ENCODE assay signal across 13 mouse cellular contexts in genomic region chr1:188155135-188155779, GRCm38 (mm10).
A peak's percentile ranks its signal among the peaks of the same experiment; 100 is the strongest.
DNase-seq lines count a peak whose midpoint lies in the region; ATAC-seq lines count a peak whose summit lies in the region.
"Had no signal": no experiment of that assay in that cellular context is flagged by ENCODE, and none has a peak within 500 bp of the region (broad histone marks: within the 10 kb centered on the region; RNA-seq: fewer than 3 reads in every experiment).

No protein-coding gene starts in this region.

- no peak overlapping the region for H3K4me3 ChIP-seq in hindbrain, embryonic 13.5 days
- H3K4me3 ChIP-seq in hindbrain, embryonic 16.5 days (ENCODE audit: low read length) = no peak overlapping the region
- peak overlapping the region; percentile 22 for H3K4me3 ChIP-seq in forebrain, embryonic 12.5 days (replicated peaks)
- no peak overlapping the region for H3K4me3 ChIP-seq in midbrain, embryonic 11.5 days (ENCODE audit: low read depth, low read length)
- H3K4me3 ChIP-seq: embryonic facial prominence, embryonic 12.5 days; lung, embryonic 15.5 days had no signal

- DNase-seq in c-Kit-positive CD71-positive TER-119-positive erythroid progenitor cells, embryonic 14.5 days (ENCODE audit: low spot score) = peak; percentile 7
- DNase-seq in midbrain, embryonic 11.5 days (ENCODE audit: low spot score, missing footprints) = peak; percentile 91
- no peak for DNase-seq in spleen, postnatal 14 days (ENCODE audit: low spot score in 2 of 2)
- DNase-seq in thymus, postnatal 14 days = no peak
- DNase-seq: adrenal gland, adult 2 months; kidney, postnatal 14 days had no signal

- peaks cover 7% of the 10 kb centered on the region for H3K4me1 ChIP-seq in hindbrain, embryonic 13.5 days (replicated peaks)
- H3K4me1 ChIP-seq in hindbrain, embryonic 16.5 days (ENCODE audit: control insufficient read depth, insufficient read depth, low read depth, low read length) = no peaks in the 10 kb centered on the region
- peaks cover 15% of the 10 kb centered on the region for H3K4me1 ChIP-seq in forebrain, embryonic 12.5 days
- H3K4me1 ChIP-seq in midbrain, embryonic 11.5 days (ENCODE audit: control insufficient read depth, insufficient read depth, low read length) = peaks cover 6% of the 10 kb centered on the region; the same call in 1 of the 2 replicates
- H3K4me1 ChIP-seq: embryonic facial prominence, embryonic 12.5 days; lung, embryonic 15.5 days had no signal

- H3K9me3 ChIP-seq in hindbrain, embryonic 13.5 days = no peaks in the 10 kb centered on the region
- H3K9me3 ChIP-seq in hindbrain, embryonic 16.5 days (ENCODE audit: control insufficient read depth, low read length) = no peaks in the 10 kb centered on the region
- H3K9me3 ChIP-seq in forebrain, embryonic 12.5 days = no peaks in the 10 kb centered on the region
- no peaks in the 10 kb centered on the region for H3K9me3 ChIP-seq in midbrain, embryonic 11.5 days (ENCODE audit: control insufficient read depth, low read length)
- H3K9me3 ChIP-seq: embryonic facial prominence, embryonic 12.5 days; lung, embryonic 15.5 days had no signal

- 0 out of 2 replicates have a peak, but pooled peaks cover 5% of the 10 kb centered on the region for H3K27me3 ChIP-seq in hindbrain, embryonic 13.5 days
- H3K27me3 ChIP-seq in hindbrain, embryonic 16.5 days (replicated peaks; ENCODE audit: control insufficient read depth, insufficient read depth, low read length) = no peaks in the 10 kb centered on the region
- peaks cover 5% of the 10 kb centered on the region for H3K27me3 ChIP-seq in forebrain, embryonic 12.5 days
- H3K27me3 ChIP-seq in midbrain, embryonic 11.5 days (ENCODE audit: control insufficient read depth, insufficient read depth, low read length) = no peaks in the 10 kb centered on the region; the same call in 1 of the 2 replicates
- H3K27me3 ChIP-seq: CH12.LX; embryonic facial prominence, embryonic 12.5 days; lung, embryonic 15.5 days had no signal

- no peak for ATAC-seq in hindbrain, embryonic 13.5 days (ENCODE audit: low FRiP score)
- no peak for ATAC-seq in hindbrain, embryonic 16.5 days
- ATAC-seq in forebrain, embryonic 12.5 days (ENCODE audit: low FRiP score) = peak; percentile 61
- ATAC-seq in midbrain, embryonic 11.5 days (ENCODE audit: low FRiP score) = peak; percentile 41; the same call in 1 of the 2 replicates
- ATAC-seq: Patski had no signal

- H3K36me3 ChIP-seq in hindbrain, embryonic 13.5 days = no peaks in the 10 kb centered on the region
- H3K36me3 ChIP-seq in hindbrain, embryonic 16.5 days (ENCODE audit: control insufficient read depth, insufficient read depth, low read length) = no peaks in the 10 kb centered on the region
- H3K36me3 ChIP-seq in forebrain, embryonic 12.5 days (replicated peaks) = no peaks in the 10 kb centered on the region
- H3K36me3 ChIP-seq in midbrain, embryonic 11.5 days (ENCODE audit: control insufficient read depth, insufficient read depth, low read length) = no peaks in the 10 kb centered on the region
- H3K36me3 ChIP-seq: embryonic facial prominence, embryonic 12.5 days; lung, embryonic 15.5 days had no signal

- 75% methylated on average over 22 of the region's 22 CpGs for WGBS in hindbrain, embryonic 13.5 days
- WGBS in hindbrain, embryonic 16.5 days = 73% methylated on average over 22 of the region's 22 CpGs
- 49% methylated on average over 22 of the region's 22 CpGs for WGBS in forebrain, embryonic 12.5 days
- 68% methylated on average over 22 of the region's 22 CpGs for WGBS in midbrain, embryonic 11.5 days

- peak overlapping the region; percentile 46; the same call in 1 of the 2 replicates for H3K27ac ChIP-seq in hindbrain, embryonic 13.5 days
- no peak overlapping the region for H3K27ac ChIP-seq in hindbrain, embryonic 16.5 days (ENCODE audit: low read depth, low read length)
- peak overlapping the region; percentile 63; the same call in 1 of the 2 replicates for H3K27ac ChIP-seq in forebrain, embryonic 12.5 days
- no peak overlapping the region for H3K27ac ChIP-seq in midbrain, embryonic 11.5 days (ENCODE audit: low read depth, low read length)
- H3K27ac ChIP-seq: embryonic facial prominence, embryonic 12.5 days; lung, embryonic 15.5 days had no signal

- no peak overlapping the region for H3K9ac ChIP-seq in hindbrain, embryonic 13.5 days
- no peak overlapping the region for H3K9ac ChIP-seq in hindbrain, embryonic 16.5 days (ENCODE audit: low read depth, low read length)
- H3K9ac ChIP-seq in forebrain, embryonic 12.5 days = no peak overlapping the region
- H3K9ac ChIP-seq in midbrain, embryonic 11.5 days (ENCODE audit: low read length) = no peak overlapping the region
- H3K9ac ChIP-seq: embryonic facial prominence, embryonic 12.5 days; lung, embryonic 15.5 days had no signal

- peak overlapping the region; percentile 40; the same call in 1 of the 2 replicates for H3K4me2 ChIP-seq in hindbrain, embryonic 13.5 days
- no peak overlapping the region for H3K4me2 ChIP-seq in hindbrain, embryonic 16.5 days (ENCODE audit: low read length)
- peak overlapping the region; percentile 46 for H3K4me2 ChIP-seq in forebrain, embryonic 12.5 days
- H3K4me2 ChIP-seq in midbrain, embryonic 11.5 days = peak overlapping the region; percentile 34
- H3K4me2 ChIP-seq: embryonic facial prominence, embryonic 12.5 days had no signal

Comparison
In these comparisons a context has a peak if more than half of its experiments do, and no peak if none do; other contexts are left out.
1. H3K27ac ChIP-seq: peak in hindbrain, embryonic 13.5 days (single experiment) and forebrain, embryonic 12.5 days (single experiment); none in hindbrain, embryonic 16.5 days (single experiment) and midbrain, embryonic 11.5 days (single experiment).
2. ATAC-seq: peak in forebrain, embryonic 12.5 days (single experiment) and midbrain, embryonic 11.5 days (single experiment); none in hindbrain, embryonic 13.5 days (single experiment) and hindbrain, embryonic 16.5 days (single experiment).
3. DNase-seq: peak in c-Kit-positive CD71-positive TER-119-positive erythroid progenitor cells, embryonic 14.5 days (single experiment) and midbrain, embryonic 11.5 days (single experiment); none in spleen, postnatal 14 days (0 of 2) and thymus, postnatal 14 days (single experiment).